Mouse (Mus musculus) hindbrain, embryonic 16.5 days (tissue): ENCODE measurements around the gene Terb1. TPM values are rescaled to one million over a fixed set of nuclear protein-coding genes. Genes with fewer than 3 reads are reported as not detected.

ENCODE experiments used
- ATAC-seq: fragments of 200-750 bp; cut with Nextera tagmentation; 2 replicates; pipeline ENCODE4 v1.8.0; 2017; ENCODE audit warnings: moderate TSS enrichment, moderate library complexity
- H3K27ac ChIP-seq: fragments of 300-500 bp; sonication (generic); 2 replicates; pipeline ENCODE4 v1.5.1; 2014; ENCODE audit warnings: low read depth, mild to moderate bottlenecking, control low read depth, low read length, moderate library complexity
- H3K27me3 ChIP-seq: fragments of 300-500 bp; sonication (generic); replicated peaks from 2 replicates; pipeline ENCODE4 v1.6.1; 2014; ENCODE audit warnings: low read length; ENCODE audit not compliant: control insufficient read depth, insufficient read depth
- H3K36me3 ChIP-seq: fragments of 300-500 bp; sonication (generic); 2 replicates; pipeline ENCODE4 v1.6.1; 2014; ENCODE audit warnings: mild to moderate bottlenecking, low read length, moderate library complexity, mixed read lengths; ENCODE audit not compliant: control insufficient read depth, insufficient read depth
- H3K4me1 ChIP-seq: fragments of 300-500 bp; sonication (generic); 2 replicates; pipeline ENCODE4 v1.6.1; 2014; ENCODE audit warnings: low read depth, low read length; ENCODE audit not compliant: control insufficient read depth, insufficient read depth
- H3K4me2 ChIP-seq: fragments of 300-500 bp; sonication (generic); 2 replicates; pipeline ENCODE4 v1.6.1; 2014; ENCODE audit warnings: mild to moderate bottlenecking, low read length, control low read depth, moderate library complexity
- H3K4me3 ChIP-seq: fragments of 300-500 bp; sonication (generic); 2 replicates; pipeline ENCODE4 v1.5.1; 2014; ENCODE audit warnings: mild to moderate bottlenecking, low read length, control low read depth, moderate library complexity
- H3K9ac ChIP-seq: fragments of 300-500 bp; sonication (generic); 2 replicates; pipeline ENCODE4 v1.6.1; 2014; ENCODE audit warnings: low read depth, mild to moderate bottlenecking, control low read depth, low read length, moderate library complexity
- H3K9me3 ChIP-seq: fragments of 300-500 bp; sonication (generic); 2 replicates; pipeline ENCODE4 v1.6.1; 2014; ENCODE audit warnings: mild to moderate bottlenecking, low read length, moderate library complexity; ENCODE audit not compliant: control insufficient read depth
- WGBS: fragments of 180-500 bp; shearing (Covaris S2); extraction: QIAGEN DNeasy Blood & Tissue Kit; methylation state at CpG from one replicate; pipeline ENCODE4 v1.1.7; 2014; 5-methylcytosine and 5-hydroxymethylcytosine counted together
- polyA plus RNA-seq: library from polyadenylated mRNA; unstranded; fragments of >200 nt; fragmentation: Nextera tagmentation; extraction: Ambion mirVana; gene quantifications from 2 replicates; pipeline ENCODE4 v1.2.1, GENCODE M21; 2015

Terb1 gene
- polyA plus RNA-seq, 1 experiment from 2014 or later, result 0.70 TPM

DNA sequence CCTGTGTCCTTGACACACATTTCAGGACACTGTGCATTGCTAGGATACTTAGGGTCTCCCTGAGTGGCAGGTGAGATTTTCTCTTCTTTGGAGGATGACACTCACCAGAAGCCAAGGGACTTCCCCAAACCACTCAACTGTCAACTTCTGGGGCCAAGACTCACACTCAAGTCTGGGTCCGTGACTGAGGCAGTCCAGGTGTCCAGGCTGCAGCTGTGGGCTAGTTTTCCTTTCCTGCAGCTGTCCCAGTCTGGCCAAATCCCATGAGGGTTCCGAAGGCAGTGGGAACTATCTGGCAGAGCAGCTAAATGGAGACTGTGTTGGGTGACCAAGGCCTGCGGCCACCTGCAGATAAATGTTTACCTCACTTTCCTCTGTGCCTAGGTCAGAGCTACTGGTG, 97.7 kb downstream of the Terb1 start:
- Histone ChIP-seq H3K9ac (no peak overlapping the region), H3K27ac (no peak overlapping the region), H3K36me3 (no peaks in the 10 kb centered on the region), H3K4me1 (no peaks in the 10 kb centered on the region), H3K27me3 (no peaks in the 10 kb centered on the region), H3K4me3 (no peak overlapping the region), H3K4me2 (no peak overlapping the region), H3K9me3 (no peaks in the 10 kb centered on the region)
- WGBS, result 88% methylated on average over 3 of the region's 3 CpGs
- no peak for ATAC-seq

DNA sequence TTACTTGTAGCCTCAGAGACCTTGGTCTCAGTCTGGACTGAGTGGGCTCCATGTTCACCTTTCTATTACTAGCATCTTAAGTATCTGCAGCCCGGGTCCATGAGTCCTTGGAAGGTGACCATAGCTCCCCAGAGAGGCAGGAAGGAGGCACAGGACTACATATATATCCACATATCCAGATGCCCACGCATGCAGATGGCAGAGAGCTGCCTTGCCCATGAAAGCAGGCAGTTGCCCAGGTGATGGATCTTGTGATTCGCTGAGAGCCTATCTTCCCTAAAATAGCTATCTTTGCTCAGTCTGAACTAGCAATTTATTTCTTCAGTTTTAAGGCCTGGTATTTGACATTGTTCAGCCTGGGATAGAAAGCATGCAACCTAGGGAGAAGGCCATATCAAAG, 98.2 kb downstream of the Terb1 start:
- Histone ChIP-seq H3K4me3 (no peak overlapping the region), H3K9me3 (no peaks in the 10 kb centered on the region), H3K4me1 (no peaks in the 10 kb centered on the region), H3K27ac (no peak overlapping the region), H3K4me2 (no peak overlapping the region), H3K9ac (no peak overlapping the region), H3K36me3 (no peaks in the 10 kb centered on the region), H3K27me3 (no peaks in the 10 kb centered on the region)
- ATAC-seq, result no peak
- 89% methylated on average over 3 of the region's 3 CpGs for WGBS

DNA sequence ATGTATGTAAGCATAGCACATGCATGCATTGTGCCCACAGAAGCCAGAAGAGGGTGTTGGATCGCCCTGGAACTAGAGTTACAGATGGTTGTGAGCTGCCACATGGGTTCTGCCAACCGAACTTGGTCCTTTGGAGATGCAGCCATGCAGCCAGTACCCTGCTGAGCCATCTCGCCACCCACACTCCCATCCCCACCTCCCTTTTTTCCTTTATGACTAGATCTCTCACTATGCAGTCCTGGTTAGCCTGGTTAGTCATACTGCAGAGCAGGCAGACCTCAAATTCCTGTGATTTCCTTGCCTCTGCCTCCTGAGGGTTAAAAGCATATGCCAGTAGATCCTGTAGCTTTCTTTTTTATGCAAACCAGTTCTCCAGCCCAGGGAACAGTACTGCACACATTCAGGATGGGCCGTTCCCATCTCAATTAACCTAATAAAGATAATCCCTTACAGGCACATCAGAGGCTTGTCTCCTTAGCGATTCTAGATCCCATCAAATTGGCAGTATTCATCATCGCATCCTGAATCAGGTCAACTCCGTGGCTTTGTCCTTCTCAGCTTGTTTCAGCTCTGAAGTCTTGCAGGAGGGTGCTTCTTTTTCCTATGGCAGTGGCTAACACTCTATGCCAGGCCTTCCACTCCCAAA, 99.0 kb downstream of the Terb1 start:
- no peaks in the 10 kb centered on the region for H3K9me3 ChIP-seq
- H3K36me3 ChIP-seq, result no peaks in the 10 kb centered on the region
- H3K4me2 ChIP-seq, result no peak overlapping the region
- no peak overlapping the region for H3K9ac ChIP-seq
- no peaks in the 10 kb centered on the region for H3K27me3 ChIP-seq
- no peak overlapping the region for H3K4me3 ChIP-seq
- WGBS, result 49% methylated on average over 7 of the region's 7 CpGs
- H3K4me1 ChIP-seq, result no peaks in the 10 kb centered on the region
- H3K27ac ChIP-seq, result no peak overlapping the region; the same call in 1 of the 2 replicates
- 0 out of 2 replicates have a peak, but pooled peaks have one; percentile 10 for ATAC-seq

DNA sequence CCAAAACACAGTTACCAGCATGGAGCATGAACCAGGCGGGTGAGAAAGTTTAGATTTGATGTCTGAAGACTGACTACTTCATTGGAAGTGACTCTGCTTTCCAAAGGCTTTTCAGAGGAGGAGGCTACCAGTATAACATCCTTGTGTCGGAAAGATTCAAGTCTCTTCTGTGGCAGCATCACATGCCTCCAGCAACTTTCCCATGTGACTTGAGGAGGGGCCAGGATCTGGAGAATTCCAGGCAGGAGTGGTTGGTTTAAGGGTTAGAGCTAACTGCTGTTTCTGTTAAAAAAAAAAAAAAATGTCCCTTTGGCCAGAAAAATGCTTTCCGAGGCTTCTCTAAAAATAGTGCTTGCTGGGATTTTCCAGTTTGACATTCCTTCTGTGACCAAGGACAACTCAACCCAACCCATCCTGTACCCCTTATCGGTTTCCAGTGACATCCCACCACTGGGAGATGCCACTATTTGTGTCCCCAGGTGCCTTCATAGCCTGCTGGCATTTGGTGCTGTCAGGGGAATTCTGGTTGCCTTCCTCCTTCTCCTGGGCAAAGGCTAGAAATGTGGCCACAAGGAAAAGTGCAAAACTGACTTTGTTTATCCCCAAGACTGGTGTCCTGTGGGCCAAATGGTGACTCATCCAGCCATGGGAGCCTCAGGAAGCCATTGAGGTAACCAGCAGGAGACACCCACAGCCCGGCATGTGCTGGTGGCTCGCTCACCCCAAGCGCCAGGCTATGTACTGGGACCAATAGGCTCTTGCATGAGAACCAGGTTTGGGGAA, 101.2 kb downstream of the Terb1 start:
- no peaks in the 10 kb centered on the region for H3K4me1 ChIP-seq
- no peak for ATAC-seq
- H3K4me3 ChIP-seq, result no peak overlapping the region

DNA sequence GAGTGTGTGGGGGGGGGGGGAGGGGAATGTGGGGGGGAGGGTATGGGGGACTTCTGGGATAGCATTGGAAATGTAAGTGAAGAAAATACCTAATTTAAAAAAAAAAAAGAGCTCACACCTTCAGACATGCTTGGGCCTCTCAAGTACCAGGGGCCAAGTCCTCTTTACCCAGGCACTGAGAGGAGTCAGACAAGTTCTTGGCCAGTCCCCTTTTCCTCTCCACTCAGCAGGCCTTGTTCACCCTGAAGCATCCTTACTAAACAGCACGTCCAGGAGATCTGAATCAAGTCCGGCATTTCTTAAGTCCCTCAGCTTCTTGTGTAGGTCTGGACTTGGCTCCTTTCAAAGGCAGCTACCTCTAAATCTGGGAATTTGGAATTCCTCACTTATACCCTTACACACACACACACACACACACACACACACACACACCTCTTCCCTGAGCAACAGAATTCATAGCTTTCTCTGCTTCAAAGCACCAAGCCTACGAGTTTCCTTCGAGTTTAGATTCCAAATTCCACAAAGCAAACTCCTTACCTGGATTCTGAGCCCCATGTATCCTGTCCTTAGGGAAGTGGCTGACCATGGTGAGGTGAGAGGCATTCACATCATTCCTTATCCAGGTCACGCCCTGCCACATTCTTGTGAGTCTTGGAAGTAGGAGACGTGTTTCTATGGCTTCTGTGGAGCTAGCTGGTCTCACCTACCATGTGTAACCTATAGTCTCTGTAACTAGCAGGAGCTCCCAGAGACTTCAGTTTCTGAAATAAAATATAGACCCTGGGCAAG, 103.2 kb downstream of the Terb1 start:
- 83% methylated on average over 6 of the region's 6 CpGs for WGBS
- no peak overlapping the region for H3K27ac ChIP-seq
- no peaks in the 10 kb centered on the region for H3K4me1 ChIP-seq

More for the DNA sequence above, 101.2 kb downstream of the Terb1 start:
- Histone ChIP-seq H3K9me3 (no peaks in the 10 kb centered on the region), H3K27ac (no peak overlapping the region), H3K4me2 (no peak overlapping the region), H3K27me3 (no peaks in the 10 kb centered on the region), H3K36me3 (no peaks in the 10 kb centered on the region), H3K9ac (no peak overlapping the region)
- WGBS, result 85% methylated on average over 7 of the region's 7 CpGs

DNA sequence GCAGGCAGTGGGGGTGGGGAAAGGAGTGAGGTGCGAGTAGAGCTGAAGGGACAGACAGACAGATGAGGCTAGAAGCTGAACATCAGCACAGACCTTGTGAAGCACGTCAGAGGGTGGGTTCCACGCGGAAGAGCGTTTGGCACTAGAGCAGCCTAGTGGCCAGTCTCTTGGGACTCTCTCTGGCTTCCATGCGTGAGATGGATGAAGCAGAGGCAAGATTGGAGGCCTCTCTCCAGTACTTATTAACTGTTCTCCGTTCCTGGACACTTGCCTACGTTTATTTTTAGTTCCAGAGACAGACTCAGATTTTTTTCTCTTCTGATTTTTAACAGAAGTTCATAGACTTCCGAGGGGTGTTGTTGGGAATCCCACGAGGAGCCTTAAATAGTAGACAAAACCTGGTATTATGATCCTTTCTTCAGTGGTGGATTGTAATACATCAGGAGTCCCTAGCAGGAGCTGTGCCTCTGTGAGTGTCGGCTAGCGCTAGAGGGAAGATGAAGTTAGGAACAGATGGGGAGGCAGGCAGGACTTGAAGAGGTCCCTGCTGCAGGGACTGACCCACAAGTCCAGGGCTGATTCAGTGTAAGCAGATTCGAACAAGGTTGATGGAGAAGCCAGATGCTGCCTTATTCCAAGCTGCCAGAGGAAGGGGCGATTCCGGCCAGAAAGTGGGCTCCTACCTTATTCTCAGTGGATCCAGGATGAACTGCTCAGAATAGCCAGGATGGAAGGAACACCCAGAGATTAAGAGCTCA, 104.1 kb downstream of the Terb1 start:
- Histone ChIP-seq H3K27me3 (no peaks in the 10 kb centered on the region), H3K9ac (no peak overlapping the region), H3K4me2 (no peak overlapping the region), H3K4me3 (no peak overlapping the region), H3K27ac (no peak overlapping the region), H3K9me3 (no peaks in the 10 kb centered on the region), H3K4me1 (no peaks in the 10 kb centered on the region), H3K36me3 (no peaks in the 10 kb centered on the region)
- no peak for ATAC-seq
- 72% methylated on average over 15 of the region's 15 CpGs for WGBS

More for the DNA sequence above, 103.2 kb downstream of the Terb1 start:
- H3K27me3 ChIP-seq, result no peaks in the 10 kb centered on the region
- no peak overlapping the region for H3K9ac ChIP-seq
- no peaks in the 10 kb centered on the region for H3K9me3 ChIP-seq
- ATAC-seq, result no peak
- H3K4me2 ChIP-seq, result no peak overlapping the region
- no peaks in the 10 kb centered on the region for H3K36me3 ChIP-seq
- H3K4me3 ChIP-seq, result no peak overlapping the region

DNA sequence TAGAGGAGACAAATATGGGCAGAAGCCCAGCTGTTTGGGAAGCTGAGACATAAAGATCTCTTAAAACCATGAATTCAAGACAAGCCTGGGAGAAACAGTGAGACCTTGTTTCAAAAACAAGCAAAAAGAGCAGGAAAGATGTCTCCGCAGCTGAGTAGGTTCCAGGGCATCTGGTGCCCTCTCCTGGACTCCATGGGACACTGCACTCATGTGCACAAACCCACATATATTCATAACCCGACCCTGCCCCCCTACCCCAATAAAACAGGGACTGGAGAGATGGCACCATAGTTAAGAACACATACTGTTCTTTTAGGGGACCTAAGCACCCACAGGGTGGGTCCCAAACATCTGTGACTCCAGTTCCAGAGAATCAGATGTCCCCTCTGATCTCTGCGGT, 106.1 kb downstream of the Terb1 start:
- H3K27me3 ChIP-seq, result no peaks in the 10 kb centered on the region
- no peak overlapping the region for H3K27ac ChIP-seq

More for the DNA sequence above, 106.1 kb downstream of the Terb1 start:
- Histone ChIP-seq H3K4me1 (no peaks in the 10 kb centered on the region), H3K9me3 (no peaks in the 10 kb centered on the region), H3K9ac (no peak overlapping the region), H3K4me3 (no peak overlapping the region), H3K36me3 (no peaks in the 10 kb centered on the region), H3K4me2 (no peak overlapping the region)
- WGBS, result 75% methylated on average over 3 of the region's 3 CpGs
- ATAC-seq, result no peak
